Mouse (Mus musculus): ENCODE measurements around the gene Rbks. TPM values are rescaled to one million over a fixed set of nuclear protein-coding genes. Genes with fewer than 3 reads are reported as not detected.

Gene Rbks
- 3.2 and 4.1 TPM in 2 replicates for polyA plus RNA-seq (2012; rRNA removed)

GRCm38 (mm10) chr5:31696971-31697643 lies at the start of gene Rbks:
TSS of gene Rbks (minus strand) at chr5:31697627.
- 5% methylated on average over 18 of the region's 18 CpGs for WGBS
- TF ChIP-seq CTCF (IDR thresholded peaks at IDR 0.05; ENCODE audit: insufficient read depth, low read length): no peak
- H3K4me3 ChIP-seq (replicated peaks; ENCODE audit: extremely low read depth, low read depth, low read length): peak within 1 kb of the TSS; percentile 87

GRCm38 (mm10) chr5:31742521-31743031 lies 45.1 kb upstream of the Rbks start:
- DNase-seq: no peak
- 60% methylated on average over 4 of the region's 4 CpGs for WGBS

More at GRCm38 (mm10) chr5:31696971-31697643, at the start of gene Rbks:
- H3K4me1 ChIP-seq (ENCODE audit: control insufficient read depth, insufficient read depth, low read length): no peaks in the 10 kb centered on the region
- no peak for DNase-seq

GRCm38 (mm10) chr5:31741931-31742330 lies 44.5 kb upstream of the Rbks start:
- TF ChIP-seq POLR2A (IDR thresholded peaks at IDR 0.05; ENCODE audit: borderline replicate concordance, extremely low read depth, low read depth, low read length): no peak
- TF ChIP-seq CTCF (IDR thresholded peaks at IDR 0.05; ENCODE audit: insufficient read depth, low read length): no peak
- Histone ChIP-seq H3K4me1 (ENCODE audit: control insufficient read depth, insufficient read depth, low read length) (no peaks in the 10 kb centered on the region), H3K4me3 (replicated peaks; ENCODE audit: extremely low read depth, low read depth, low read length) (no peak overlapping the region)
- DNase-seq: no peak
- WGBS: 89% methylated on average over 1 of the region's 1 CpGs

More at GRCm38 (mm10) chr5:31742521-31743031, 45.1 kb upstream of the Rbks start:
- no peak overlapping the region for H3K4me3 ChIP-seq (replicated peaks; ENCODE audit: extremely low read depth, low read depth, low read length)
- no peaks in the 10 kb centered on the region for H3K4me1 ChIP-seq (ENCODE audit: control insufficient read depth, insufficient read depth, low read length)
- no peak for TF ChIP-seq POLR2A (IDR thresholded peaks at IDR 0.05; ENCODE audit: borderline replicate concordance, extremely low read depth, low read depth, low read length)
- TF ChIP-seq CTCF (IDR thresholded peaks at IDR 0.05; ENCODE audit: insufficient read depth, low read length): no peak

- 38% methylated on average over 3 of the region's 3 CpGs for WGBS
- TF ChIP-seq POLR2A (IDR thresholded peaks at IDR 0.05; ENCODE audit: borderline replicate concordance, extremely low read depth, low read depth, low read length) (no peak), CTCF (IDR thresholded peaks at IDR 0.05; ENCODE audit: insufficient read depth, low read length) (no peak)
- Histone ChIP-seq H3K4me1 (ENCODE audit: control insufficient read depth, insufficient read depth, low read length) (no peaks in the 10 kb centered on the region; the same call in 1 of the 2 replicates), H3K4me3 (replicated peaks; ENCODE audit: extremely low read depth, low read depth, low read length) (no peak overlapping the region)
- no peak for DNase-seq
Observed at GRCm38 (mm10) chr5:31732644-31733338, 35.4 kb upstream of the Rbks start.

- TF ChIP-seq POLR2A (IDR thresholded peaks at IDR 0.05; ENCODE audit: borderline replicate concordance, extremely low read depth, low read depth, low read length) (no peak), CTCF (IDR thresholded peaks at IDR 0.05; ENCODE audit: insufficient read depth, low read length) (no peak)
- Histone ChIP-seq H3K4me1 (ENCODE audit: control insufficient read depth, insufficient read depth, low read length) (no peaks in the 10 kb centered on the region; the same call in 1 of the 2 replicates), H3K4me3 (replicated peaks; ENCODE audit: extremely low read depth, low read depth, low read length) (no peak overlapping the region)
- no peak for DNase-seq
- 46% methylated on average over 5 of the region's 5 CpGs for WGBS
Observed at GRCm38 (mm10) chr5:31727456-31727855, 30.0 kb upstream of the Rbks start.

GRCm38 (mm10) chr5:31725885-31726284 lies 28.5 kb upstream of the Rbks start:
- TF ChIP-seq POLR2A (IDR thresholded peaks at IDR 0.05; ENCODE audit: borderline replicate concordance, extremely low read depth, low read depth, low read length): no peak
- no peak for TF ChIP-seq CTCF (IDR thresholded peaks at IDR 0.05; ENCODE audit: insufficient read depth, low read length)
- no peak for DNase-seq
- no peaks in the 10 kb centered on the region; the same call in 1 of the 2 replicates for H3K4me1 ChIP-seq (ENCODE audit: control insufficient read depth, insufficient read depth, low read length)
- 97% methylated on average over 2 of the region's 2 CpGs for WGBS
- no peak overlapping the region for H3K4me3 ChIP-seq (replicated peaks; ENCODE audit: extremely low read depth, low read depth, low read length)

- 63% methylated on average over 6 of the region's 6 CpGs for WGBS
- no peak for TF ChIP-seq CTCF (IDR thresholded peaks at IDR 0.05; ENCODE audit: insufficient read depth, low read length)
- no peak for TF ChIP-seq POLR2A (IDR thresholded peaks at IDR 0.05; ENCODE audit: borderline replicate concordance, extremely low read depth, low read depth, low read length)
Observed at GRCm38 (mm10) chr5:31724519-31724918, 27.1 kb upstream of the Rbks start.

GRCm38 (mm10) chr5:31715486-31716150 lies 18.2 kb upstream of the Rbks start:
- 55% methylated on average over 4 of the region's 4 CpGs for WGBS
- Histone ChIP-seq H3K4me1 (ENCODE audit: control insufficient read depth, insufficient read depth, low read length) (no peaks in the 10 kb centered on the region; the same call in 1 of the 2 replicates), H3K4me3 (replicated peaks; ENCODE audit: extremely low read depth, low read depth, low read length) (no peak overlapping the region)
- TF ChIP-seq CTCF (IDR thresholded peaks at IDR 0.05; ENCODE audit: insufficient read depth, low read length) (no peak), POLR2A (IDR thresholded peaks at IDR 0.05; ENCODE audit: borderline replicate concordance, extremely low read depth, low read depth, low read length) (no peak)
- DNase-seq: no peak

More at GRCm38 (mm10) chr5:31724519-31724918, 27.1 kb upstream of the Rbks start:
- no peaks in the 10 kb centered on the region; the same call in 1 of the 2 replicates for H3K4me1 ChIP-seq (ENCODE audit: control insufficient read depth, insufficient read depth, low read length)
- no peak for DNase-seq
- no peak overlapping the region for H3K4me3 ChIP-seq (replicated peaks; ENCODE audit: extremely low read depth, low read depth, low read length)

GRCm38 (mm10) chr5:31713841-31714264 lies 16.4 kb upstream of the Rbks start:
- Histone ChIP-seq H3K4me3 (replicated peaks; ENCODE audit: extremely low read depth, low read depth, low read length) (no peak overlapping the region), H3K4me1 (ENCODE audit: control insufficient read depth, insufficient read depth, low read length) (no peaks in the 10 kb centered on the region; the same call in 1 of the 2 replicates)
- 51% methylated on average over 5 of the region's 5 CpGs for WGBS
- DNase-seq: no peak
- no peak for TF ChIP-seq CTCF (IDR thresholded peaks at IDR 0.05; ENCODE audit: insufficient read depth, low read length)
- no peak for TF ChIP-seq POLR2A (IDR thresholded peaks at IDR 0.05; ENCODE audit: borderline replicate concordance, extremely low read depth, low read depth, low read length)
